Mouse (Mus musculus): Measurements from ENCODE around the gene Bcl2l2.
A peak's percentile ranks its signal among the peaks of the same experiment; 100 is the strongest.

The Bcl2l2 gene

GRCm38 (mm10) chr14:54893651-54894181 lies 10.5 kb downstream of the Bcl2l2 start:
- peak; percentile 97 to 99 for DNase-seq

GRCm38 (mm10) chr14:54894296-54895151 lies 11.3 kb downstream of the Bcl2l2 start:
- DNase-seq = peak; percentile 79

- no peak for DNase-seq
Measured at GRCm38 (mm10) chr14:54897445-54897844, 14.3 kb downstream of the Bcl2l2 start.

- peak; percentile 82 to 83 for DNase-seq
Measured at GRCm38 (mm10) chr14:54900383-54900782, 17.2 kb downstream of the Bcl2l2 start.

- no peak for DNase-seq
Measured at GRCm38 (mm10) chr14:54903641-54904040, 20.5 kb downstream of the Bcl2l2 start.

- no peak for DNase-seq
Measured at GRCm38 (mm10) chr14:54908682-54909081, 25.5 kb downstream of the Bcl2l2 start.

- peak; percentile 70 to 80 for DNase-seq
Measured at GRCm38 (mm10) chr14:54912109-54912850, 29.1 kb downstream of the Bcl2l2 start.

GRCm38 (mm10) chr14:54912886-54913285 lies 29.7 kb downstream of the Bcl2l2 start, which contains the start of gene Slc22a17:
TSS of gene Slc22a17 (minus strand) at chr14:54913132.
- peak; percentile 89 for DNase-seq

GRCm38 (mm10) chr14:54913343-54913742 lies 30.2 kb downstream of the Bcl2l2 start:
- peak; percentile 48 to 55 for DNase-seq

GRCm38 (mm10) chr14:54920076-54920685 lies 37.0 kb downstream of the Bcl2l2 start:
- DNase-seq = no peak

- peak; percentile 41 to 58 for DNase-seq
Measured at GRCm38 (mm10) chr14:54924641-54925348, 41.6 kb downstream of the Bcl2l2 start.

GRCm38 (mm10) chr14:54925349-54926342 lies 42.5 kb downstream of the Bcl2l2 start, which contains the start of gene Efs:
TSS of gene Efs (minus strand) at chr14:54926126.
- peak; percentile 74 to 77 for DNase-seq

- peak; percentile 42 to 52 for DNase-seq
Measured at GRCm38 (mm10) chr14:54926401-54927158, 43.4 kb downstream of the Bcl2l2 start.

GRCm38 (mm10) chr14:54927296-54927695 lies 44.1 kb downstream of the Bcl2l2 start:
- no peak for DNase-seq

GRCm38 (mm10) chr14:54929801-54930200 lies 46.6 kb downstream of the Bcl2l2 start:
- DNase-seq = no peak

GRCm38 (mm10) chr14:54930431-54930830 lies 47.3 kb downstream of the Bcl2l2 start:
- peak; percentile 38 to 72 for DNase-seq

- no peak for DNase-seq
Measured at GRCm38 (mm10) chr14:54932645-54933150, 49.5 kb downstream of the Bcl2l2 start, which contains the start of gene Il25. TSS of gene Il25 (plus strand) at chr14:54932695.

- peak; percentile 37 to 54 for DNase-seq
Measured at GRCm38 (mm10) chr14:54935904-54936830, 53.0 kb downstream of the Bcl2l2 start, which contains the start of gene Cmtm5. TSS of gene Cmtm5 (plus strand) at chr14:54936261.

- DNase-seq = no peak
Measured at GRCm38 (mm10) chr14:54936831-54937160, 53.6 kb downstream of the Bcl2l2 start.

Measured in cerebellum, postnatal 14 days (tissue).